Mouse (Mus musculus): Measurements from ENCODE around the gene Vil1.

The Vil1 gene

DNA sequence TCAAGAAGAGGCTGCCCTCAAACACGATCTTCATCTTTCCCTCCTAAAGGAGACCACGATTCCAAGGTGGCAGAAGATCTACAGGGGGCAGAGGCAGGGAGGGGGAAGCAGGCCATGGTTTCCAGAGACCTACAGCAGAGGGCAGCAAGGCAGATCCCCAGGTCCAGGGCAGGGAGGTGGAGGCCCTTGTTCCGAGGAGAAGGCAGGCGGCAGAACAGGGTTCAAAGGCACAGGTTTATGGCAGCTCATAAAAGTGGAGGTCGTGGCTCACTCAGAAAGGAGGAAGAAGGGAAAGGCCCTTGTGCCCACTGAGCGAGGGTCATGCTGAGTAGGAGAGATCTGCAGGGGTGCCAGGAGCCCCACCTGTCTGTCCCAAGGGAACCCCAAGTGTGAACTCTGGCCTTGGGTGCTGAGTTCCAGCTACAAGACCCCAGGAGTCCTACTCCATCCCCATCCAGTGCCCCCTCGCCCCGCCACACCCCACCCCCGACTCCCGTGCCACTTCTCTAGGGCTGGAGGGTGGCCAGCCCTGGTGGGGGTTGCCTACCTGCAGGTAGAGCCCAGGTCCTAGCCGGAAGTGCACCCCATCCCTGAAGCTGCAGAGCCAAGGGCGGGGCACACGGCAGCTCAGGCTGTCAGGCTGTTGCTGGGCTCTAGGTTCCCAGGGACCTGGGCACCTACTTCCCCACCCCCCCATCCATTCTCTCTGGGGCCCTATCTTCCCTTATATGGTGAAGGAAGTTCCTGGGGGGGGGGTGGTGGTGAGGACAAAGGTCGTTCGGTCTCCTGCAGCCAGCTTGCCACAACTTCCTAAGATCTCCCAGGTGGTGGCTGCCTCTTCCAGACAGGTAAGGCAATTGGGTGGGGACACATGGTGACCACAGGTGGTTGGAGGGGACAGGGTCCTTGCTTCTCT, at the start of gene Vil1:
TSS of gene Vil1 (plus strand) at position 788 of the 916 bp plus-strand sequence.
- no peak for DNase-seq

DNA sequence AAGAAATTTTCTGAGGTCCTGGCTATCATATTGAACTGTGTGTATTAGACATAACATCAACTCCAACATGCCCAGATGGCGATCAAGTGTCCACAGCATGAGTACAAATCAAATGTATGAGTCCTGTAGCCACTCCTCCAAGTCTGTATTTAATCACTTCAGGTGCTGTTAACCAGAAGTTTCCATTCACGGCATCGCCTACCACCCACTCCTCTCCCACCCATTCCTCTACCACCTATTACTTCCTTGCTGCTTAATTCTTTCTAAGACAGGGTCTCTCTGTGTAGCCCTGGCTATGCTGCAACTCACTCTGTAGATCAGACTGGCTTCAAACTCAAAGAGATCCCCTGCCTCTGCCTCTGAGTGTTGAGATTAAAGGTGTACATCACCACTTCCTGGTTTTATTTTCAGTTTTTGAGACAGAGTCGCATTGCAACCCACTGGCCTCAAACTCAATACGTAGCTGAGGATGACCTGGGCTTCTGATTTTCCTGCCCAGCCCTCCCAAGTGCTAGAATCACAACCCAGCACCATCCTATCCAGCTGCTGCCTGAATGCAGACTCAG, 49.1 kb upstream of the Vil1 start:
- DNase-seq = no peak

- DNase-seq = peak; percentile 92
Measured at GRCm38 (mm10) chr1:74361812-74362211, 47.4 kb upstream of the Vil1 start, which contains the start of gene Catip. Catip (plus strand) TSS chr1:74362108.

- DNase-seq = no peak
Measured at GRCm38 (mm10) chr1:74362325-74363229, 46.6 kb upstream of the Vil1 start.

- DNase-seq = no peak
Measured at GRCm38 (mm10) chr1:74363437-74363836, 45.7 kb upstream of the Vil1 start.

DNA sequence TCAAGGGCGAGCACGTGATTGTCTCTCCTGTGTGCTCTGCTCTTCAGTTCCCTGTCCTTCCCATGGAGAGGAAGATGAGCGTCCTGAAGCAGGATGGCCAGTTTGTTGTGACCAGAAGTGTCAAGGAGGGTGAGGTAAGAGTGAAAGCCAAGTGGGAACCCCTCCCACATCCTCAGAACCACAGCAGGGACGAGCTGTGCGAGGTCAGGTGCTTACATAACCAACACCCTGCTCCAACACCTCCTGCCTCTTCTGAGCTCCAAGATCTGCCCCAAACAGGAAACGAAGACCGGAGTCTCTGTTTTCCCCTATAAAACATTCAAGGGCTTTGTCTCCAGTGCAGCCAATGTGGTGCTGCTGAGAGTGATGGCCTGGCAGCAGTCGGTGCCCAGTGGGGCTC, 44.9 kb upstream of the Vil1 start:
- no peak for DNase-seq

DNA sequence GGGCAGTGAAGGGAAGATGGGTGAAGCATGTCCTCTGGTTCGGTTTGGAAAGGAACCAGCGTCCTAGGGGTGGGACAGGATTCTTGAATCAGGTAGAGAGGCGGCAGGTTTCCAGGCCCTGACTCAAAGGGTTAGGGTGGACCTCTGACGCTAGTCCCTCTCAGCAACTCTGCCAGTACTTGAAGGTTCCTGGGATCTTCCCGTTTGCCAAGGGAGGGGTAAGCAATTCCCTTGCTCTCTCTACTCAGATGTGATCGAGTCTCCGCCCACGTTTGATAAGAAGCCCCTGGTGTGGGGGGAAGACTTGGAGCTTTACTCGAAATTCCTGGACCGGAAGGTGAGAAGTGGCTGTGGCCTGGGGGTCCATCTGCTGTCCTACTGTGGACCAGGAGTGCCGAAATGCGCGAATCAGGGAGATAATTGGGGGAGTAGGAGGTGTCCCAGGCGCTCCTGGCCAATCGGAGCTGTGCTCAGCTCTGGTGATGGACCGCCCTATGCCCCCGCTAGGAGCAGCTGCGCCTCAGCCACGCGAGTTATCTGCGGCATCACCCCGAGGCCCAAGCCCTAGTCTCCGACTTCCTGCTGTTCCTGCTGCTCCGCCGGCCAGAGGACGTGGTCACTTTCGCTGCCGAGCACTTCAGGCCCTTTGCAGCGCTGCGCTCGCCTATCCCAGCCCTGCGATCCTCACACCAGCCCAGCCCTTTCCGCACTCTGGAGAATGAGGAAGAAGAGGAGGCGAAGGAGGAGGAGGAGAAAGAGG, 41.1 kb upstream of the Vil1 start:
- peak; percentile 79 for DNase-seq

DNA sequence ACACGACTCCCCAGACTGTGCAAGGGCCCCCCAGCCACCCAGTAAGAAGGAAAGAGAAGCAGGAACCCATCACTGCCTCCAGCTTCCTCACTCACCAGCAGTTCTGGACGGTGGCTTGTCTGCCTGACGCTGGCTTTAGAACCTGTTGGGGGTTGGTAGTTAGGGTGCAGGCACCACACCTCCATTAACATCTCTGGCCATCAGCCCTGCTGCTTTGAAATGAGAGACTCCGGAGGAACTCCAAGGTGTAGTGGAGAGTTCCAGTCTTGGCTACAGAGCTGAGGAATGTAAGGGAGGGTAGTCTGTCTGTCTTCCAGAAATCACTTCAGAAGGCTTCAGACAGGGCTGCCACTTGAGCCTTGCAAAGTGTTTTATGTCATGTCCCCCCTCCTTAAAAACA, 39.1 kb upstream of the Vil1 start:
- no peak for DNase-seq

- no peak for DNase-seq
Measured at GRCm38 (mm10) chr1:74373372-74373771, 35.8 kb upstream of the Vil1 start.

DNA sequence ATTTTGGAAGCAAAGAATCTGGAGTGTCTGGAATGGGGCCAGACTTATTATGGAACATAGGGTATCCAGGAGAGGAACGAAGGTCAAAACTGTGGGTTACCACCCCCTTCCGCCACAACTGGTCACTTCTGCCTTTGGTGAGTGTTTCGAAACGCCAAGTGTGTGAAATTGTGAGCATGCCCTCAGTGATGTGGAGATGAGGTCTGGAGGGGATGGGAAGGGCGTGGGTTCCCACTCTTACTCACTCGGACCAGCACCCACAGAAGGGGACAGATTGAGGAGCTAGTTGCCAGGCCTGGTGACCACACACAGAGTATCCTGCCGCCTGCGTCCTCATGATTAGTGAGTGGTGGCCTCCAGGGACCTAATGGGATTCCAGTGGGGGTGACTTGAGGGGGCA, 34.2 kb upstream of the Vil1 start, which contains the start of gene Slc11a1:
TSS of gene Slc11a1 (plus strand) at position 216 of the 400 bp plus-strand sequence.
- DNase-seq = no peak

GRCm38 (mm10) chr1:74375561-74375960, 33.6 kb upstream of the Vil1 start:
- DNase-seq = no peak

GRCm38 (mm10) chr1:74376396-74376795, 32.8 kb upstream of the Vil1 start:
- no peak for DNase-seq

DNA sequence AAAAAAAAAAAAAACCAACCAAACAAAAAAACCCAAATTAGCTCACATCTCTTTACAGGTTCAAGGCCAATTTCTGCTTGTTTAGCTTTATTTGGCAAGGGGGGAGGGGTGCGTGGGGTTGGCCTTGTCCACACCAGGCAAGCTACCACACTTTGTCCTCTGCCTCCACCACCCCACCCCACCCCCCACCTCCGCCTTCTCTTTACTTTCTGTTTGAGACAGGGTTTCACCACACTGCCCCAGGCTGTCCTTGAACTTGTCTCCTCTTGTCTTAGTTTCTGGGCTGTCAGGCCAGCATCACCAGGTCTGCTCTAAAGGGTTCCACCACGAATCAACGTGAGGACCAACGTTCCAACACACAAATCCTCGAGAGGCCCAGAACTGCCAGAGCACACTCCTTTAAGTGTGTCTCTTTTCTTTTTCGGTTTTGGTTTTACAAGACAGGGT, 30.1 kb upstream of the Vil1 start:
- DNase-seq = no peak

DNA sequence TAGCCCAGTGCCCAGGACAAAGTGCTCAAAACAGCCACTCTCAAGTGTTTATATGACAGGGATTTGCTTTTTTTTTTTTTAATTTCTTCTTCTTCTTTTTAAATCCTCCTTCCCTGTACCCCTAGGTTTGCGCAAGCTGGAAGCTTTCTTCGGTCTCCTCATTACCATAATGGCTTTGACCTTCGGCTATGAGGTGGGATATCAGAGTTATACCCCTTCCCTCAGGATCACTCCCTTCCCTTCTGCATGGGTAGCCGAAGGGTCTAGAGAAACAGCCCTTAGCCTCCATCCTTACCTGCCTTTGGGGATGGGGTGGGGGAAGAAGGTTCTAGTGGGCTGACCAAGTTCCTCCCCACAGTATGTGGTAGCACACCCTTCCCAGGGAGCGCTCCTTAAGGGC, 28.7 kb upstream of the Vil1 start:
- no peak for DNase-seq

DNA sequence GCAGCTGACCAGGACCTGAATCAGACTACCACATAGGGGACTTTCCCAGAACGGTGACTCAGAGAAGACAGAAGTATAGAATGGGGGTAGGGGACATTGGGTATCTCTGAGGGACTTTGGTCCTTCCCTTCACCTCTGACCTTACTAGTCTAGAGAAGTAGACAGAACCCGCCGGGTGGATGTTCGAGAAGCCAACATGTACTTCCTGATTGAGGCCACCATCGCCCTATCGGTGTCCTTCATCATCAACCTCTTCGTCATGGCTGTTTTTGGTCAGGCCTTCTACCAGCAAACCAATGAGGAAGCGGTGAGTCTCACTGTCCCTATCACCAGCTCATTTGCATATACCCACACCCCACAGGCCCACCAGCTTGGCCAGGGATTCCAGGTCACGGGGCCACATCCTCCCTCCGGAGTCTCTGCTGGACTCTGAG, 27.6 kb upstream of the Vil1 start:
- DNase-seq = no peak

- no peak for DNase-seq
Measured at GRCm38 (mm10) chr1:74383385-74383784, 25.8 kb upstream of the Vil1 start.

DNA sequence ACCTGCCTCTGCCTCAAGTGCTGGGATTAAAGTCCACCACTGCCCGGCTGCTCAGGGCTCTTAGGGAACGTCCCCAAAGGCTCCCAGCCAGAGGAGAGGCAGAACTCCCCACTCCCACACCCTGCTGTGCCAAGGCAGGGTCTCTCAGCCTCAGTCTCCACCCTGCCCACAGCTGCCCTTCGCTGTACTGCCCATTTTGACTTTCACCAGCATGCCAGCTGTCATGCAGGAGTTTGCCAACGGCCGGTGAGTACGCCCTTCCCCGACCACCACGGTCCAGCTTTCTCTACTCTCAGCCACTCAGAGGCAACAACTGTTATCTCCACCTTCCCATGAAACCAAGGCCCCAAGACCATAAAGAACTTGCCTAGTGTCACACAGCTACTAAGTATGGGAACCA, 24.7 kb upstream of the Vil1 start:
- no peak for DNase-seq

DNA sequence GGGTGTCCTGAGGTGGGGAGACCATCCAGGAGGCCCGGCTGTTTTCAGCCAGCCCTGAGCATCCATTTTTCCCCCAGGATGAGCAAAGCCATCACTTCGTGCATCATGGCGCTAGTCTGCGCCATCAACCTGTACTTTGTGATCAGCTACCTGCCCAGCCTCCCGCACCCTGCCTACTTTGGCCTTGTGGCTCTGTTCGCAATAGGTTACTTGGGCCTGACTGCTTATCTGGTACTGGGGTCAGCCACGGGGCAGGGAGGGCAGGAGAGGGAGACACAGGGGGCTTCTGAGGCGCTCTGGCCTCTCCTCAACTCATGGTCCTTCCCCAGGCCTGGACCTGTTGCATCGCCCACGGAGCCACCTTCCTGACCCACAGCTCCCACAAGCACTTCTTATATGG, 24.1 kb upstream of the Vil1 start:
- no peak for DNase-seq

DNA sequence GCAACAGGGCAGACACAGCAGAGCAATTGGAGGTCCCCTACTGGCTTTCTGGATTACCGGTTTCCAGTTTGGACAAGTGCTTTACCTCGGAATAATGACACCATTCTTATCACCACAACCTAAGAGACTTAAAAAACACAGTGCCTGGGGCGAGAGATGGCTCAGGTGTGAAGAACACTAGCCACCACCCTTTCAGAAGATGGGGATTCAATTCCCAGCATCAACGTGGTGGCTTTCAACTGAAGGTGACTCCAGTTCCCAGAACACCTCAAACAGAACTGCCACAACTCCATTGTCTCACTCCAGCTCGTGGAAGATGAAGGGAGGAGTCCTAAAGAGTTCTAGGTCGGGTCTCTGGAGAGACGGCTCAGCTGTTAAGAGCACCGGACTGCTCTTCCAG, 23.6 kb upstream of the Vil1 start:
- no peak for DNase-seq

GRCm38 (mm10) chr1:74386363-74386713, 22.8 kb upstream of the Vil1 start:
- no peak for DNase-seq

DNA sequence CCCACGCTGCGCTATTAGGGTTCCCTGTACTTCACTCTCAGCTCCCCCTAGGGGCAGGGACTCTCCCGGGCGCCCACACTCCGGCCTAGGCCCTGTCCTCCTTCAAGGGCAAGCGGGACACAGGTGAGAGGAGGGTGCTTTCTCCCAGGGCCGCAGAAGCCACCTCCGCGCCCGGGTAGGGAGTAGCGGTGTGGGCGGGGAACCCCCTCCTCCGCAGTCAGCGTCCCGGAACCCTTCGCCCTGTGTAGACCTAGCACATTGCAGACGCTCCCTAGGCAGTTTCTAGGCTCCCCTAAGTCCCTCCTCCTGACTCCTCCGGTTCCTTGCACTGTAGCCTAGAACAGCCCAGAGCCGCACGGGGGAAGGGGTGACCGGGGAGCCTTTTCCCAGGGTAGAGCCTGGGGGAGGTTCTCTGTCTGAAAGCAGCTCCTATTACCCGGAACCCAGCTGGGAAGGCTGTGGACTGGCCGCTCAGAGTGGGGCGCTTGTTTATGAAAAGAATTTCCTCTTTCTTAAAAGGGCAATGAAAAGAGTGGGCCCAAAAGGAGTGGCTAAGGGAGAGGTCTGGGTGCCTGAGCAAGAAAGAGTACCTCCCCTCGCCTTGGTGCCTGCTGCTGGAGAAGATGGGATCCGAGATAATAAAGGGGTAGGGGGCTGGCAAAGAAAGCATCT, 22.3 kb upstream of the Vil1 start:
- peak; percentile 97 for DNase-seq
